Mouse (Mus musculus) spleen, adult 10 weeks (tissue): ENCODE results near the gene Vmn1r85. TPM values are rescaled to one million over a fixed set of nuclear protein-coding genes. Genes with fewer than 3 reads are reported as not detected.

Experiments
- polyA plus RNA-seq: library from polyadenylated mRNA; stranded (reverse); fragments of 350-450 nt; fragmentation: Illumina TruSeq; extraction: RNeasy Lipid Tissue Mini Kit (QIAGEN cat#74804); gene quantifications from one replicate; pipeline ENCODE4 v1.2.3, GENCODE M21; 2015; ENCODE audit warnings: low replicate concordance; ENCODE audit not compliant: insufficient read depth

Vmn1r85 gene
- not detected for polyA plus RNA-seq

DNA sequence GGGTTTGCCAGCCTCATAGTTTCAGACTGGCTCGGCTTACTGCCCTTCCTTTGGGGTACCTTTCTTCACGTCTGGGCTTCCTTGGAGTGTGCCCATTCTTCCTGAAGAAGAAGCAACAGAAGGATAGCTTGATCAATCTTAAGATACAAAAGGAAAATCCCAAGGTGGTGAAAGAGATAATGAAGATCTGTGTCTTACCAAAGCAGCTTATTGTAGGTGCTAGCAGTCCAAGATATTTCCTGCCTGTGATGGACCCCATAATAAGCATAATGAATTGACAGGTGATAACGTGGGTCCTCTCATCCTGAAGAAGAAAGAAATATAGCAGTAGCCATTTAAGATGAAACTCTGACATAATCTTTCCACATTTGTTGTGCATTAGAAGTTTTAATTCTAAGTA is at the start of gene Vmn1r85:
Gene Vmn1r85 (minus strand): TSS at position 101 of the 400 bp plus-strand sequence.

DNA sequence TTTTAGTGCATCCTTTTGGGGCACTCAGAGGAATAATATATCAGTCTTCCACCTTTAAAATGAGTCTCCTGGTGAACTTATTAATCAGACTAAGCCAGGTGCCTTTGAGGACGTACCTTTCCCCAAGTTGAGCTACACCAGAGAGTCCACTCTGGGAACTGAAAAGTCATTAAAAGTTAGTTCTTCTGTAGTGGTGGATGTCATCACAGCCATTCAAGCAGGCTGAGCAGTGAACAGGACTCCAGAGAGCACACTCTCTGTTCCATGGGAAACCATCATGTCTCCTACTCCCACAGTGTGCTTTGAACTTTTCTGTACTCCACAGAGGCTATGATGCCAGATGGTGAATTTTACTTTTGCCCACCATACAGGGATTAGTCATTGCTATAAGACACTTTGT is 45.1 kb upstream of the Vmn1r85 start, which contains the start of gene Vmn1r87:
Gene Vmn1r87 (minus strand): TSS at position 101 of the 400 bp plus-strand sequence.

DNA sequence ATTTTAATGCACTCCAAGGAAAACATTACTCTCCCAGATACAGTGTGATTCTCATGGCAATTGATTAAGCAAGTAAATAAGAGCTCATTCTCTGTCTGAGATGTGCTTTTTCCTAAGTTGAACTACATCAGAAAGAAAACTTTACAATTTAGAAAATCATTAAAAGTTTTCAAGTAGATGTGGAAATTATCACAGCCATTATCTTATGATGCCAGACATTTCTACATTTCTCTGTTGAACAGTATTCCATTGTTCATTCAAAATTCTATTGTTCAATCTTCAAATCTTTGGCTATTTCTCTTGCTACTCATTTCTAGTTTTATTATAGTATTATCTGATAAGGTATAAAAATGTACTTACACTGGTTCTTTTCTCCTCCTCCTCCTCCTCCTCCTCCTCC is 24.8 kb upstream of the Vmn1r85 start, which contains the start of gene Vmn1r86:
Gene Vmn1r86 (minus strand): TSS at position 101 of the 400 bp plus-strand sequence.

DNA sequence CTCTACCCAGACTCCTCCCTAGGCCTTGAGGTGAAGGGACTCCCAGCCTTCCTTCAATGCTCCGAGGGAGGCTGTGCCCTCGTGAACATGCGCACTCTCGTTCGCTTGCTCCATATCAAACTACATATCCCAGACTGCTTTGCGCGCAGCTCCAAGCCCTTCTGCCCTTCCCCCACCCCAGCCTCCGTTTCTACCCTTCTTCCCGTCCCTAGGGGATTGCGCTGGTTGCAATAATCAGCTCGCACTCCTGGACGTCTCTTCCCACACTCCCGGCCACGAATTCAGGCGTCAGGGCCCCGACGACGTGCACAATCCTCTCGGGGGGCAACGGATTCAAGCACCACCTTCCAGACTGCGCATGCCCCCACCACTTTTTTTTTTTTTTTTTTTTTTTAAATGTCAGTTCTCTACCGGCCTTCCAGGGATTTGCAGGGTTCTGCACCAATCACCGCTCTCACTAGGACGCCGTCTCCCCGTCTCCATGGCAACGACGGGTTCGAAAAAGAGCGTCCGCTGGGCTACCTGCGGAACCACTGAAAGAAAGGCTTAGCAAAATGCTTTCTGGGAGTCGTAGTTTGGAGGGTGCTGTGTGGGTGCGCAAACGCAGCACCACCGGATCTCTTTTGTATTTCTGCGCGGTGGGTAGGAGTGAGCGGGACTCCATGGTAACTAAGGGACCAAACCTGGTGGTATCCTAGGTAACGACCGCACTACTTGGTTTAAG is 40.5 kb downstream of the Vmn1r85 start, which contains the start of gene Mzf1:
Gene Mzf1 (minus strand): TSS at position 478 of the 724 bp plus-strand sequence.

DNA sequence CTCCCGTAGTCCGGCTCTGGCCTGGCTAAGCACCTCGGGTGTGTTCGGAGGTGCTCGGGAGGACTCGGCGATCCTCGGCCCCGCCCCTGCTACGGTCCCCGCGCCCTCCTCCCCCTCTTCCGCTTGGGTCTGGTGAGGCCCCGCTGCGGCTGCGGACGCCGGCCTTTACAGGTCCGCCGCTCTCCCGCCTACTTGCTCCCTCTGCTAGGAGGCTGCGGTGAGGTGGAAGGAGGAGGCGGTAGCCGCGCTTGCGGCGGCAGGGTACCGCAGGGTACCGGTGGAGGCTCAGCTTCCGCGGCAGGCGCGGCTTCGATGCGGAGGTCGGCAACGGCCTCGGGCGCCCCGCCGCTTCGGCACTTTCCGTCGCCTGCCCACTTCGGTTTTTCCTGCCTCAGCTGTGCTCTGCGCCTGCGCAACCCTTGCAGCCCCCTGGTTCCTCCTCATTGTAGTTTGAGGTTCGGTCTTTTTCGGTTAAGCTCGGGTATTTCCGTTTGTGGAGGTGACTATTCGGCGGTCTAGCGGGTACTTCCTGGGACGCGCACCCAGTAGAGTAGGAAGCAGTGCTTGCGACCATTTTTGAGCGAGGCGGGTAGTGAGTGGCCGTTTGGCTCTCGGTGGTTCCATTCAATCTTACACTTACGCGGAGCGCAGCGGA is 56.9 kb downstream of the Vmn1r85 start, which contains the start of gene Ube2m:
Gene Ube2m (minus strand): TSS at position 375 of the 655 bp plus-strand sequence.

DNA sequence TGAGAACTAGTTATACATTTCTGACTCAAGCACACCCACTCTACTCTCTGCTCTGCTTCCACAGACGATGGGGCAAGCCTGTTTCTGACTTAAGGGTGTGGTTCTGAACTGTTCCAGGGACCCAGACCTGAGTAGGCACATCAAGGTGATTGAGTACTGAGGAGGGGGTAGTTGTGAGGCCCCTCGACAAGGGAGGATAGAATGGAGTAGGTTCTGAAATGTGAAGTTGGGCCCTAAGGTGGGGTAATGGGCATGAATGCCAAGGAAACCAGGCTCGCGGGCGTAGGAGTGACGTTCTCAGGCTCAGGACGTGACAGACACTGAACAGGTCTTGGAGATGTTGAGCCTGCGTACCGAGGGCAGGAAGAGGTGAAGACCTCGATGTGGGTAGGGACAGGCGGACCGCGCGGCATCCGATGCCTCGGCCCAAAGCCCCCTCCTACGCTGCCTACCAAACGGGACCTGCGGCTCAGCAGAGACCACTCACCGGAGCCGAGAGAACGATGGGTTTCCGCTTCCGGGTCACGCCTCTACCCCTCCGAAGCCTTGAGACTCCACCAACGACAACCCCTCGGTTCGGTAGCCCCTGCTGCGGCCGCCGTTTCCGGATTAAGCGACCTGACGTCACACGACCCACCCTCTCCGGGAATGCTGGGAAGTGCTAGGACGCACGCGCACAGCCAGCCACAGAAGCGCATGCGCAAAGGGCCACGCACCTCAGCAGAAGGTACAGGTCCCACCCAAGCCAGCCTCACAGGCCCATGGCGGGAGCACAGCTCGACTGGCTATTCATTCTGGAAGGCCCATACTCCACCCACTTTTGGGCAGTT is 60.6 kb downstream of the Vmn1r85 start, which contains the start of gene Chmp2a:
Gene Chmp2a (minus strand): TSS at position 660 of the 830 bp plus-strand sequence.

Other genes with a start within 250 kb of the Vmn1r85 start
- 4.6 TPM for gene Zfp128, start 214.0 kb downstream of the Vmn1r85 start, polyA plus RNA-seq
- gene Zscan22, start 197.4 kb downstream of the Vmn1r85 start, polyA plus RNA-seq: 14.1 TPM
- 814 TPM for gene Rps5, start 172.9 kb downstream of the Vmn1r85 start, polyA plus RNA-seq
- 0.29 TPM for gene Rnf225, start 167.8 kb downstream of the Vmn1r85 start, polyA plus RNA-seq
- 5.0 TPM for gene Zfp324, start 129.3 kb downstream of the Vmn1r85 start, polyA plus RNA-seq
- gene Zfp446, start 117.3 kb downstream of the Vmn1r85 start, polyA plus RNA-seq: 9.2 TPM
- gene Slc27a5, start 97.0 kb downstream of the Vmn1r85 start, polyA plus RNA-seq: 0.10 TPM
- gene Trim28, start 96.1 kb downstream of the Vmn1r85 start, polyA plus RNA-seq: 194 TPM
- gene Zbtb45, start 85.1 kb downstream of the Vmn1r85 start, polyA plus RNA-seq: 4.0 TPM
- gene Chmp2a, start 60.4 kb downstream of the Vmn1r85 start, polyA plus RNA-seq: 153 TPM
- 112 TPM for gene Ube2m, start 56.9 kb downstream of the Vmn1r85 start, polyA plus RNA-seq
- 0.65 TPM for gene Mzf1, start 40.4 kb downstream of the Vmn1r85 start, polyA plus RNA-seq
- not detected for gene Vmn1r86, start 24.7 kb upstream of the Vmn1r85 start, polyA plus RNA-seq
- gene Vmn1r87, start 45.0 kb upstream of the Vmn1r85 start, polyA plus RNA-seq: not detected
- gene Vmn1r88, start 64.4 kb upstream of the Vmn1r85 start, polyA plus RNA-seq: not detected
- gene Vmn1r89, start 117.8 kb upstream of the Vmn1r85 start, polyA plus RNA-seq: not detected
- gene Lig1, start 182.1 kb upstream of the Vmn1r85 start, polyA plus RNA-seq: 37.2 TPM
- gene Zswim9, start 183.5 kb upstream of the Vmn1r85 start, polyA plus RNA-seq: 7.2 TPM
- gene Pla2g4c, start 229.5 kb upstream of the Vmn1r85 start, polyA plus RNA-seq: 1.7 TPM